8 mouse cellular contexts compared by ENCODE assay signal in genomic region chr11:103118866-103119265, GRCm38 (mm10). TPM values are rescaled to one million over a fixed set of nuclear protein-coding genes. Genes with fewer than 3 reads are reported as not detected.
DNase-seq lines count a peak whose midpoint lies in the region; ATAC-seq and TF ChIP-seq lines count a peak whose summit lies in the region.

No protein-coding gene starts in this region.

- H3K9ac ChIP-seq in heart, embryonic 11.5 days (ENCODE audit: low read depth, low read length): no peak overlapping the region
- no peak overlapping the region for H3K9ac ChIP-seq in limb, embryonic 15.5 days
- no peak overlapping the region for H3K9ac ChIP-seq in stomach, postnatal 0 days (ENCODE audit: low read length)

- ATAC-seq in heart, embryonic 11.5 days (replicated peaks; ENCODE audit: insufficient number of reproducible peaks, low FRiP score, low TSS enrichment): no peak
- ATAC-seq in megakaryocyte, adult 5-6 weeks (ENCODE audit: poor library complexity, severe bottlenecking): no peak
- no peak for ATAC-seq in limb, embryonic 15.5 days (ENCODE audit: insufficient number of reproducible peaks, low FRiP score, low TSS enrichment, low read depth)
- ATAC-seq in stomach, postnatal 0 days (ENCODE audit: low FRiP score, low TSS enrichment): no peak

- TF ChIP-seq EP300 in stomach, postnatal 0 days (optimal IDR thresholded peaks at IDR 0.05): no peak

- H3K4me3 ChIP-seq in heart, embryonic 11.5 days (ENCODE audit: low read depth, low read length): no peak overlapping the region
- H3K4me3 ChIP-seq in megakaryocyte, embryonic 14.5 days (replicated peaks): peak overlapping the region; percentile 98
- peak overlapping the region; percentile 67; the same call in 1 of the 2 replicates for H3K4me3 ChIP-seq in limb, embryonic 15.5 days
- H3K4me3 ChIP-seq in stomach, postnatal 0 days (ENCODE audit: low read depth, low read length): peak overlapping the region; percentile 70; the same call in 1 of the 2 replicates

- no peaks in the 10 kb centered on the region for H3K36me3 ChIP-seq in heart, embryonic 11.5 days (ENCODE audit: control insufficient read depth, insufficient read depth, low read length)
- H3K36me3 ChIP-seq in megakaryocyte, embryonic 14.5 days (replicated peaks; ENCODE audit: low read length): peaks cover 25% of the 10 kb centered on the region
- no peaks in the 10 kb centered on the region for H3K36me3 ChIP-seq in limb, embryonic 15.5 days
- no peaks in the 10 kb centered on the region for H3K36me3 ChIP-seq in stomach, postnatal 0 days (ENCODE audit: control insufficient read depth, insufficient read depth, low read length)

- no peaks in the 10 kb centered on the region for H3K27me3 ChIP-seq in heart, embryonic 11.5 days (ENCODE audit: control insufficient read depth, insufficient read depth, low read length)
- no peaks in the 10 kb centered on the region for H3K27me3 ChIP-seq in megakaryocyte, embryonic 14.5 days (replicated peaks)
- H3K27me3 ChIP-seq in limb, embryonic 15.5 days: no peaks in the 10 kb centered on the region; the same call in 1 of the 2 replicates
- no peaks in the 10 kb centered on the region for H3K27me3 ChIP-seq in stomach, postnatal 0 days (ENCODE audit: control insufficient read depth, insufficient read depth, low read length)

- WGBS in heart, embryonic 11.5 days (ENCODE audit: insufficient replicate concordance): 91% methylated on average over 2 of the region's 2 CpGs
- 78% methylated on average over 2 of the region's 2 CpGs for WGBS in limb, embryonic 15.5 days
- WGBS in stomach, postnatal 0 days: 66% methylated on average over 2 of the region's 2 CpGs

- no peak overlapping the region for H3K27ac ChIP-seq in heart, embryonic 11.5 days (ENCODE audit: low read depth, low read length)
- no peak overlapping the region for H3K27ac ChIP-seq in limb, embryonic 15.5 days
- H3K27ac ChIP-seq in stomach, postnatal 0 days (replicated peaks): no peak overlapping the region

- TF ChIP-seq CTCF in stomach, postnatal 0 days (IDR thresholded peaks at IDR 0.05; ENCODE audit: low read depth): no peak

- intact Hi-C loops in heart, postnatal 25 days (cut with DNase I): loop anchor here (1.0 kb wide), 1 partner anchor 13 kb away; the partner anchor contains the start of gene Hexim2

- DNase-seq in heart, postnatal 25 days (ENCODE audit: low spot score): no peak
- no peak for DNase-seq in stomach, postnatal 0 days (ENCODE audit: low spot score)
- DNase-seq in kidney, postnatal 25 days: no peak
- no peak for DNase-seq in left cerebral cortex, adult 8-10 months (ENCODE audit: low spot score in 2 of 2)

- no peaks in the 10 kb centered on the region for H3K9me3 ChIP-seq in heart, embryonic 11.5 days (replicated peaks; ENCODE audit: control insufficient read depth, low read length)
- H3K9me3 ChIP-seq in megakaryocyte, embryonic 14.5 days: no peaks in the 10 kb centered on the region
- no peaks in the 10 kb centered on the region for H3K9me3 ChIP-seq in limb, embryonic 15.5 days
- no peaks in the 10 kb centered on the region for H3K9me3 ChIP-seq in stomach, postnatal 0 days (ENCODE audit: control insufficient read depth, low read length)

- peaks cover 4% of the 10 kb centered on the region; the same call in 1 of the 2 replicates for H3K4me1 ChIP-seq in heart, embryonic 11.5 days (ENCODE audit: control insufficient read depth, insufficient read depth, low read length)
- H3K4me1 ChIP-seq in megakaryocyte, embryonic 14.5 days: peaks cover 29% of the 10 kb centered on the region
- peaks cover 19% of the 10 kb centered on the region for H3K4me1 ChIP-seq in limb, embryonic 15.5 days
- peaks cover 9% of the 10 kb centered on the region; the same call in 1 of the 2 replicates for H3K4me1 ChIP-seq in stomach, postnatal 0 days (replicated peaks; ENCODE audit: control insufficient read depth, insufficient read depth)

- H3K4me2 ChIP-seq in heart, embryonic 11.5 days: peak overlapping the region; percentile 77; the same call in 1 of the 2 replicates
- peak overlapping the region; percentile 83 for H3K4me2 ChIP-seq in limb, embryonic 15.5 days
- peak overlapping the region; percentile 86 for H3K4me2 ChIP-seq in stomach, postnatal 0 days (replicated peaks; ENCODE audit: low read depth)

RNA-seq across cellular contexts. Expression of gene Hexim1, which starts 2.8 kb away (rescaled TPM):
- 4.2 and 4.4 TPM in 2 replicates for polyA plus RNA-seq in heart, embryonic 11.5 days (2014; fragmentation: Nextera tagmentation; extraction: Ambion mirVana)
- total RNA-seq in heart, postnatal 25 days (2021): 10 to 100 TPM; 17.5 to 18.8 TPM
- polyA plus RNA-seq in megakaryocyte, embryonic 14.5 days (2012; ENCODE audit: insufficient read depth, low replicate concordance): 24.4 and 98.1 TPM in 2 replicates
- 10.1 TPM in 2 replicates for total RNA-seq in megakaryocyte, adult 5-6 weeks (2015)
- total RNA-seq in megakaryocyte, adult 5-6 weeks (2017): 17.0 and 24.6 TPM in 2 replicates
- polyA plus RNA-seq in limb, embryonic 15.5 days (2015; fragmentation: Nextera tagmentation; extraction: Ambion mirVana): 5.0 and 5.8 TPM in 2 replicates
- 3.8 and 4.1 TPM in 2 replicates for polyA plus RNA-seq in stomach, postnatal 0 days (2015; fragmentation: Nextera tagmentation; extraction: Ambion mirVana)
- total RNA-seq in left cerebral cortex, adult 8-10 months (2022): 10 to 100 TPM; 34.4 to 38.5 (median 35.6) TPM

RNA-seq across cellular contexts. Expression of gene Hexim2, which starts 13.4 kb away (rescaled TPM):
- polyA plus RNA-seq in heart, embryonic 11.5 days (2014; fragmentation: Nextera tagmentation; extraction: Ambion mirVana): 3.5 and 5.6 TPM in 2 replicates
- total RNA-seq in heart, postnatal 25 days (2021): 1 to 10 TPM; 1.3 to 2.3 TPM
- polyA plus RNA-seq in megakaryocyte, embryonic 14.5 days (2012; ENCODE audit: insufficient read depth, low replicate concordance): 73.5 and 168 TPM in 2 replicates
- total RNA-seq in megakaryocyte, adult 5-6 weeks (2015): 0.25 and 1.8 TPM in 2 replicates
- 1.0 and 2.1 TPM in 2 replicates for total RNA-seq in megakaryocyte, adult 5-6 weeks (2017)
- polyA plus RNA-seq in limb, embryonic 15.5 days (2015; fragmentation: Nextera tagmentation; extraction: Ambion mirVana): 11.7 and 12.2 TPM in 2 replicates
- polyA plus RNA-seq in stomach, postnatal 0 days (2015; fragmentation: Nextera tagmentation; extraction: Ambion mirVana): 3.7 and 4.4 TPM in 2 replicates
- total RNA-seq in left cerebral cortex, adult 8-10 months (2022): 10 to 100 TPM; 13.4 to 18.1 (median 16.5) TPM

RNA-seq across cellular contexts. Expression of gene Acbd4, which starts 17.4 kb away (rescaled TPM):
- 11.2 and 11.8 TPM in 2 replicates for polyA plus RNA-seq in heart, embryonic 11.5 days (2014; fragmentation: Nextera tagmentation; extraction: Ambion mirVana)
- total RNA-seq in heart, postnatal 25 days (2021): 10 to 100 TPM; 36.7 to 39.0 TPM
- 42.5 and 61.0 TPM in 2 replicates for polyA plus RNA-seq in megakaryocyte, embryonic 14.5 days (2012; ENCODE audit: insufficient read depth, low replicate concordance)
- 3.2 and 6.2 TPM in 2 replicates for total RNA-seq in megakaryocyte, adult 5-6 weeks (2015)
- 9.3 and 9.4 TPM in 2 replicates for total RNA-seq in megakaryocyte, adult 5-6 weeks (2017)
- polyA plus RNA-seq in limb, embryonic 15.5 days (2015; fragmentation: Nextera tagmentation; extraction: Ambion mirVana): 27.8 and 34.6 TPM in 2 replicates
- 28.6 and 36.7 TPM in 2 replicates for polyA plus RNA-seq in stomach, postnatal 0 days (2015; fragmentation: Nextera tagmentation; extraction: Ambion mirVana)
- total RNA-seq in left cerebral cortex, adult 8-10 months (2022): 10 to 100 TPM; 82.6 to 93.2 (median 88.7) TPM

RNA-seq across cellular contexts. Expression of gene Plcd3, which starts 17.4 kb away (rescaled TPM):
- polyA plus RNA-seq in heart, embryonic 11.5 days (2014; fragmentation: Nextera tagmentation; extraction: Ambion mirVana): 3.0 and 3.5 TPM in 2 replicates
- total RNA-seq in heart, postnatal 25 days (2021): 10 to 100 TPM; 14.7 to 16.3 TPM
- polyA plus RNA-seq in megakaryocyte, embryonic 14.5 days (2012; ENCODE audit: insufficient read depth, low replicate concordance): 0.18 TPM in 1 of 2 replicates, not detected in the other
- total RNA-seq in megakaryocyte, adult 5-6 weeks (2015): not detected in 2 replicates
- not detected in 2 replicates for total RNA-seq in megakaryocyte, adult 5-6 weeks (2017)
- 6.5 and 7.6 TPM in 2 replicates for polyA plus RNA-seq in limb, embryonic 15.5 days (2015; fragmentation: Nextera tagmentation; extraction: Ambion mirVana)
- polyA plus RNA-seq in stomach, postnatal 0 days (2015; fragmentation: Nextera tagmentation; extraction: Ambion mirVana): 4.2 and 5.0 TPM in 2 replicates
- total RNA-seq in left cerebral cortex, adult 8-10 months (2022): 10 to 100 TPM; 17.5 to 20.3 (median 18.0) TPM

RNA-seq across cellular contexts. Expression of gene Fmnl1, which starts 52.0 kb away (rescaled TPM):
- 0.79 and 1.1 TPM in 2 replicates for polyA plus RNA-seq in heart, embryonic 11.5 days (2014; fragmentation: Nextera tagmentation; extraction: Ambion mirVana)
- total RNA-seq in heart, postnatal 25 days (2021): 10 to 100 TPM; 15.1 to 18.2 TPM
- 25.5 and 36.6 TPM in 2 replicates for polyA plus RNA-seq in megakaryocyte, embryonic 14.5 days (2012; ENCODE audit: insufficient read depth, low replicate concordance)
- total RNA-seq in megakaryocyte, adult 5-6 weeks (2015): 387 and 407 TPM in 2 replicates
- total RNA-seq in megakaryocyte, adult 5-6 weeks (2017): 126 and 152 TPM in 2 replicates
- polyA plus RNA-seq in limb, embryonic 15.5 days (2015; fragmentation: Nextera tagmentation; extraction: Ambion mirVana): 2.4 and 3.0 TPM in 2 replicates
- polyA plus RNA-seq in stomach, postnatal 0 days (2015; fragmentation: Nextera tagmentation; extraction: Ambion mirVana): 0.86 and 1.1 TPM in 2 replicates
- 100 to 1,000 TPM in 3 of 4 experiments, 10 to 100 TPM in 1; 81.7 to 115 (median 108) TPM for total RNA-seq in left cerebral cortex, adult 8-10 months (2022)
